Mouse (Mus musculus): ENCODE measurements around the gene 4930415O20Rik. TPM values are rescaled to one million over a fixed set of nuclear protein-coding genes. Genes with fewer than 3 reads are reported as not detected.

Gene 4930415O20Rik
- total RNA-seq (2023): not detected

DNA sequence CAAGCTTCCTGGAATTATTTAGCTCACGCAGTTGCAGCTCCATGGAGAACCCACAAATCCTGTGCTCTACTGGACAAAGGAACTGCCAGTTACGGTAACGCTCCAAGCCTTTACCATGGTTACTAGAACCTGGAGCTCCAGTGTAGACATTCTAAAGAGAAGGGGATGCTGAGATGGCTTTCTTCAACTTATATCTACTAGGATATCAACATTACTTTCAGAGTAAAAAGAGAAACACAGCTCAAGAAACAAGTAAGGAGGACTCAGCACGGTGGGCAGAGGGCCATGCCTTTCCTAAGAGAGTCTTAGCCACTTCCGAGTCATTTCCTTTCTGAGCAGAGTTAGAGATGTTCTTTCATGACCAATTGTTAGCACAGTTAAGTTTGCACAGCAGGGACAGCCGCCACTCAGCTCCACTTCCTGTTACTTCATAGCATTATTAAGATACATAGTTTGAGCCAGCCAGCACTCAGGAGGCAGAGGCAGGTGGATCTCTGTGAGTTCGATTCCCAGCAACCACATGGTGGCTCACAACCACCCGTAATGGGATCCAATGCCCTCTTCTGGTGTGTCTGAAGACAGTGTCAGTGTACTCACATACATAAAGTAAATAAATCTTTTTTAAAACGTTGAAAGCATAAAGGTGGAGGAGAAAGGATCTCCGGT lies at the start of gene 4930415O20Rik, which contains the start of gene Ccnt1:
Gene 4930415O20Rik (plus strand): TSS at position 132 of the 666 bp plus-strand sequence.
Gene Ccnt1 (minus strand): TSS at position 51 of the 666 bp plus-strand sequence.

DNA sequence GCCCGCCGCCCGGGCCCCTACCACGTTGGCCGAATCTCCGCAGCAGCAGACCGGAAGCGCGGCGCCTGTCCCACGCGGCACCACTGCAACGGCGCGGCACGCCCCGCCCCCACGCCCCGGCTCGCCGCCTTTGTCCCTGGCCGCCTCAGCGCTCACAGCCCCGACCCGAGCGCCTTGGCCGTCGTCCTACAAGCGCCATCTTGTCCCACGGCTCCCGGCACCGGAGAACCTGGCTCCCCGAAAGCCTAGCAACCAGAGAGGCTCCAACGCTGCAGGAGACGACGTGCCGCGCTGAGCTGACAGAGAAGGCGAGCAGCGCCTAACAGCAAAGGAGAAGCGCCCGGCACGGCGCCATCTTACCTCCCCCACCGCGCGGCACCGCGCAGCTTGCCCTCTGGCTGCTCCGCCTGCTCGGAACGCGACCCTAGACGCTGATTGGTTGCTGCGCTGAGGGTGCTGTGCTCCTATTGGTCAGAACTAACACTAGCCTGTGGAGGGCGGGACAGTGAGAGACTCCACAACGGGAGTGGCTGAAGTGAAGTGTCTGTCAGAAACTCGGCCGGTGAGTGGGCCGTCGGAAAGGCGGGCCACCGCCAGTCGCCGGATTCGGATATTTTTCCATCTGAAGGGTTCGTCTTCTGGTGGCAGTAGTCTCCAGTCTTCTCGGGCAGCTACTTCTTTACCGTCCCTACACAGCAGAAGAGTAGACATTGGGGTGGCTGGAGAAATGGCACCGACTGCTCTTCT lies 36.8 kb upstream of the 4930415O20Rik start, which contains the start of gene Kansl2:
Gene Kansl2 (minus strand): TSS at position 384 of the 747 bp plus-strand sequence.

GRCm38 (mm10) chr15:98609331-98610130 lies 38.7 kb downstream of the 4930415O20Rik start, which contains the start of gene Adcy6:
Gene Adcy6, minus strand, starts transcription at chr15:98610076.

DNA sequence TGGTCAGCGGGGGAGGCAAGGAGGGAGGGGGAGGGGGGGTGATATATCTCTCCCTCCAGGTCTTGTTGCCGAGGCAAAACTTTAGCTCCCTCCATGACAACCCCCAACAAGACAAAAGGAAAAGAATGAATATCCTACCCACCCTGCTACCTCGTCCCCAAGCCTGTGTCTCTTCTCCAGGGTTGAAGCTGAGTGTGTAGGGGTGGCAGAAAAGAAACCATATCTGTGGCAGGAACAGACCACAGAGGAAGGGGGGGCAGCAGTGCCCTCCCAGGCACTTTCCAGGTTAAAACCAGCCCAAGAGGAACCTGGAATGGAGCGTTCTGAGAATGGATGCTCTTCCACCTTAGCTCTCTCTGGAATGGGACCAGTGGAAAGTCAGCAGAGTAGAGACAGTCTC lies 59.7 kb downstream of the 4930415O20Rik start, which contains the start of gene Cacnb3:
Gene Cacnb3 (plus strand): TSS at position 301 of the 400 bp plus-strand sequence.

Other genes starting within 250 kb of the 4930415O20Rik start
- not detected for gene Olfr284, start 230.0 kb upstream of the 4930415O20Rik start, total RNA-seq (2023)
- not detected for gene Olfr283, start 190.1 kb upstream of the 4930415O20Rik start, total RNA-seq (2023)
- not detected for gene Olfr282, start 139.8 kb upstream of the 4930415O20Rik start, total RNA-seq (2023)
- not detected for gene Olfr281, start 118.4 kb upstream of the 4930415O20Rik start, total RNA-seq (2023)
- not detected for gene OR5BS1P, start 101.1 kb upstream of the 4930415O20Rik start, total RNA-seq (2023)
- not detected for gene Lalba, start 88.3 kb upstream of the 4930415O20Rik start, total RNA-seq (2023)
- gene Olfr279, start 78.6 kb upstream of the 4930415O20Rik start, total RNA-seq (2023): not detected
- 10 to 100 TPM; 23.4 to 27.4 TPM for gene Kansl2, start 36.7 kb upstream of the 4930415O20Rik start, total RNA-seq (2023)
- gene Ccnt1, start 81 bp upstream of the 4930415O20Rik start, total RNA-seq (2023): 10 to 100 TPM; 74.8 to 80.2 TPM
- gene Adcy6, start 39.1 kb downstream of the 4930415O20Rik start, total RNA-seq (2023): 1 to 10 TPM; 2.9 to 4.5 TPM
- under 1 TPM in 1 of 2 experiments, not detected in 1; 0.29 TPM for gene Cacnb3, start 59.8 kb downstream of the 4930415O20Rik start, total RNA-seq (2023)
- gene Ddx23, start 91.9 kb downstream of the 4930415O20Rik start, total RNA-seq (2023): 10 to 100 TPM; 60.6 to 65.7 TPM
- gene Rnd1, start 106.5 kb downstream of the 4930415O20Rik start, total RNA-seq (2023): 10 to 100 TPM; 10.4 to 15.7 TPM
- gene Ccdc65, start 137.2 kb downstream of the 4930415O20Rik start, total RNA-seq (2023): not detected
- gene Fkbp11, start 157.2 kb downstream of the 4930415O20Rik start, total RNA-seq (2023): 1 to 10 TPM; 2.9 to 5.6 TPM
- gene Arf3, start 192.2 kb downstream of the 4930415O20Rik start, total RNA-seq (2023): 10 to 100 TPM; 74.4 to 80.4 TPM
- under 1 TPM in 1 of 2 experiments, not detected in 1; 0.31 TPM for gene Wnt10b, start 207.1 kb downstream of the 4930415O20Rik start, total RNA-seq (2023)
- gene Wnt1, start 218.9 kb downstream of the 4930415O20Rik start, total RNA-seq (2023): not detected
- gene Ddn, start 238.5 kb downstream of the 4930415O20Rik start, total RNA-seq (2023): not detected